In the genomic region with DNA sequence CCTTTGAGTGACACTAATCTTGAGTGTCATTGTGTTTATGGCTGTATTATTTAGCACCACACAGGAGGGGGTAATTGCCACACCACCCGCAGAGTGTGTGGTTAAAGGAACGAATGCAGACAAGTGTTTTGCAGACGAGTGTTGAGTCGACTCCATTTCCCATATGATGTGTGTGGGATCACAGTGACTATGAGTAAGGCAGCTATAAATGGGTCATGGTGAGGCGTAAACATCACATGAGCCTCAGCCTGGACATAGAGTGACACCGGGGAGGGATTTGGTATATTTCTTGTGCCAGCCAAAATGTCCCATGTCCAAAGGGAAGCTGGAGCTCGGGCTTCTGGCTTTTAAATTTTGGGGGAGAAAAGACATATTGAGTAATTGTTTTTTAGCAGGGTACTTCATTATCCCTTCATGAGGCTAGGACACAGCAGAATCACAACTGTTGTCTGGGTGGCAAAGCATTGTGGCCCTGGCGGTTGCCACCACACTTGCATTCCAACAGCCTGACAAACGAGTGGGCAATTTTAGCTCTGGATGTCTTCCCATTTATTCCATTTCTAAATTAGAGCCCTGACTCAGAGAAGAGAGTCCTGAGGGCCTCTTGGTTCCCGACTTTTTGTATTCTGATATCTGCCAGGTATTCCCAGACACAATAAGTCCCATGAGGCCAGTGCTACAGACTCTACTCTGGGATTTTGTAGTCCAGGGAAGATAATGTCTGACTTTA, we compare ENCODE assay signal across 26 mouse cellular contexts. TPM values are rescaled to one million over a fixed set of nuclear protein-coding genes. Genes with fewer than 3 reads are reported as not detected.
DNase-seq lines count a peak whose midpoint lies in the region; ATAC-seq and TF ChIP-seq lines count a peak whose summit lies in the region.
"Had no signal": no experiment of that assay in that cellular context is flagged by ENCODE, and none has a peak within 500 bp of the region (broad histone marks: within the 10 kb centered on the region; RNA-seq: fewer than 3 reads in every experiment).

No protein-coding gene starts in this region.

- no peak overlapping the region for H3K4me3 ChIP-seq in gastrocnemius, adult 2 months
- H3K4me3 ChIP-seq in heart, embryonic 14.5 days (ENCODE audit: control insufficient read depth in 1 of 2, insufficient read depth in 1 of 2, low read depth in 1 of 2, low read length in 2 of 2) = no peak overlapping the region
- no peak overlapping the region for H3K4me3 ChIP-seq in myocyte
- H3K4me3 ChIP-seq: forebrain, embryonic 10.5 days; hindbrain, embryonic 13.5 days; left cerebral cortex, adult 2 months; liver, embryonic 13.5 days; megakaryocyte, embryonic 14.5 days; neural tube, embryonic 13.5 days had no signal

- no peaks in the 10 kb centered on the region for H3K27me3 ChIP-seq in heart, embryonic 14.5 days (ENCODE audit: control insufficient read depth, insufficient read depth, low read length)
- no peaks in the 10 kb centered on the region for H3K27me3 ChIP-seq in myocyte (ENCODE audit: control insufficient read depth, insufficient read depth, insufficient read length)
- H3K27me3 ChIP-seq: hindbrain, embryonic 13.5 days; liver, embryonic 13.5 days; neural tube, embryonic 13.5 days had no signal

- TF ChIP-seq POLR2A in myocyte (IDR thresholded peaks at IDR 0.05; ENCODE audit: insufficient read length, low read depth) = no peak

- no peaks in the 10 kb centered on the region for H3K79me2 ChIP-seq in myocyte (ENCODE audit: control insufficient read depth, insufficient read depth)

- peak; percentile 35; the same call in 1 of the 2 replicates for ATAC-seq in heart, embryonic 14.5 days (ENCODE audit: insufficient number of reproducible peaks, insufficient read depth, low FRiP score, low read depth)
- ATAC-seq: CD4-positive, CD25-positive, alpha-beta regulatory T cell, adult 4 months; forebrain, embryonic 16.5 days; inflammation-experienced regulatory T-cells, adult 6 months had no signal

- H3ac ChIP-seq in myocyte (ENCODE audit: control insufficient read depth, insufficient read length) = no peak overlapping the region

- H3K36me3 ChIP-seq in heart, embryonic 14.5 days (ENCODE audit: control insufficient read depth, insufficient read depth, low read length) = peaks cover 9% of the 10 kb centered on the region
- H3K36me3 ChIP-seq in myocyte (ENCODE audit: control insufficient read depth, insufficient read depth) = no peaks in the 10 kb centered on the region
- H3K36me3 ChIP-seq: forebrain, embryonic 10.5 days; hindbrain, embryonic 13.5 days; liver, embryonic 13.5 days; neural tube, embryonic 13.5 days had no signal

- no peak overlapping the region for H3K9ac ChIP-seq in heart, embryonic 14.5 days (ENCODE audit: low read length)
- H3K9ac ChIP-seq: hindbrain, embryonic 13.5 days; liver, embryonic 13.5 days; neural tube, embryonic 13.5 days had no signal

- intact Hi-C loops in gastrocnemius, adult 2 months (cut with DNase I) = loop anchor here (5.0 kb wide), 1 partner anchor 69 kb away; a partner anchor contains a TSS
- intact Hi-C loops in gastrocnemius, postnatal 14 days (cut with DNase I; ENCODE audit: low total_unique reads) = no loop called here

- peak; percentile 23 for DNase-seq in gastrocnemius, adult 2 months
- DNase-seq in gastrocnemius, postnatal 14 days = no peak
- peak; percentile 43 for DNase-seq in brain, adult 2 months (ENCODE audit: low read depth, low spot score)
- DNase-seq in lung, postnatal 10 days = no peak
- DNase-seq in layer of hippocampus, adult 18-20 months (ENCODE audit: low spot score in 2 of 2) = no peak
- DNase-seq: adrenal gland, postnatal 25 days; cerebellum, adult 9-11 months; kidney, adult 18-20 months; kidney, postnatal 4 days; layer of hippocampus, adult 9-11 months; liver, embryonic 13.5 days; lung, adult 2 months; midbrain, embryonic 14.5 days; thymus, adult 18-20 months; thymus, postnatal 4 days had no signal

- peak overlapping the region; percentile 83 for H3K27ac ChIP-seq in gastrocnemius, adult 2 months
- peak overlapping the region; percentile 70 to 77 for H3K27ac ChIP-seq in heart, embryonic 14.5 days (replicated peaks in 1 of 2; ENCODE audit: control insufficient read depth in 1 of 2, insufficient read depth in 1 of 2, low read depth in 2 of 2, low read length in 2 of 2)
- H3K27ac ChIP-seq: forebrain, embryonic 10.5 days; hindbrain, embryonic 13.5 days; left cerebral cortex, adult 2 months; liver, embryonic 13.5 days; neural tube, embryonic 13.5 days had no signal

- 57% methylated on average over 10 of the region's 10 CpGs for WGBS in heart, embryonic 14.5 days

- no peaks in the 10 kb centered on the region for H3K9me3 ChIP-seq in heart, embryonic 14.5 days (ENCODE audit: control insufficient read depth, low read length)
- H3K9me3 ChIP-seq: forebrain, embryonic 10.5 days; hindbrain, embryonic 13.5 days; liver, embryonic 13.5 days; megakaryocyte, embryonic 14.5 days; neural tube, embryonic 13.5 days had no signal

- TF ChIP-seq CTCF in gastrocnemius, adult 2 months (IDR thresholded peaks at IDR 0.05) = no peak

- no peak overlapping the region for H3K4me2 ChIP-seq in heart, embryonic 14.5 days (ENCODE audit: low read length)
- peak overlapping the region; percentile 30 for H3K4me2 ChIP-seq in myocyte (ENCODE audit: low read depth)
- H3K4me2 ChIP-seq: hindbrain, embryonic 13.5 days; liver, embryonic 13.5 days; neural tube, embryonic 13.5 days had no signal

- H3K4me1 ChIP-seq in heart, embryonic 14.5 days (ENCODE audit: control insufficient read depth in 2 of 2, insufficient read depth in 2 of 2, low read length in 2 of 2) = peaks cover 3 to 4% of the 10 kb centered on the region in 2 experiments; a peak in 3 of 4 replicates
- H3K4me1 ChIP-seq: forebrain, embryonic 10.5 days; hindbrain, embryonic 13.5 days; liver, embryonic 13.5 days; megakaryocyte, embryonic 14.5 days; neural tube, embryonic 13.5 days had no signal

TF ChIP-seq in myocyte, 11 proteins besides CTCF, POLR2A, EP300 and RAD21:
- TF ChIP-seq MYOG (IDR thresholded peaks at IDR 0.05; ENCODE audit: control insufficient read depth in 1 of 3, insufficient read depth in 1 of 3, insufficient read length in 2 of 3, low read depth in 2 of 3) = peak in 1 of 3 experiments; percentile 43
- no peak for TF ChIP-seq MAX (IDR thresholded peaks at IDR 0.05; ENCODE audit: low read depth)
- no peak for TF ChIP-seq POLR2AphosphoS2 (IDR thresholded peaks at IDR 0.05; ENCODE audit: insufficient read length, low read depth)
- TF ChIP-seq E2F4 (IDR thresholded peaks at IDR 0.05; ENCODE audit: insufficient read depth) = no peak
- no peak for TF ChIP-seq SRF (IDR thresholded peaks at IDR 0.05; ENCODE audit: control insufficient read depth, insufficient read length, low read depth)
- TF ChIP-seq TCF12 (IDR thresholded peaks at IDR 0.05; ENCODE audit: insufficient read depth, poor library complexity, severe bottlenecking) = no peak
- no peak for TF ChIP-seq USF1 (IDR thresholded peaks at IDR 0.05; ENCODE audit: low read depth)
- TF ChIP-seq CEBPB (IDR thresholded peaks at IDR 0.05; ENCODE audit: insufficient read depth, poor library complexity, severe bottlenecking) = no peak
- peak in 1 of 3 experiments; percentile 43 for TF ChIP-seq MYOD1 (IDR thresholded peaks at IDR 0.05; ENCODE audit: control insufficient read depth in 1 of 3, insufficient read length in 2 of 3, low read depth in 2 of 3)
- no peak for TF ChIP-seq REST (IDR thresholded peaks at IDR 0.05; ENCODE audit: insufficient read depth, insufficient read length)
- no peak for TF ChIP-seq TCF3 (IDR thresholded peaks at IDR 0.05; ENCODE audit: insufficient read length, low read depth)
TF ChIP-seq in myocyte: peak in this region for 2.

RNA-seq across cellular contexts. Expression of a gene that starts 49.3 kb away (rescaled TPM):
- 100 to 1,000 TPM; 324 to 381 TPM for total RNA-seq in gastrocnemius, adult 2 months (2021)
- total RNA-seq in gastrocnemius, postnatal 14 days (2021) = 100 to 1,000 TPM; 453 to 560 TPM
- polyA plus RNA-seq in heart, embryonic 14.5 days (2014; fragmentation: Nextera tagmentation; extraction: Ambion mirVana) = 893 and 934 TPM in 2 replicates
- 55.1 TPM for polyA plus RNA-seq in myocyte (2012; fragmentation: generic; extraction: Trizol)
- total RNA-seq in layer of hippocampus, adult 18-20 months (2021) = not detected
- total RNA-seq: left cerebral cortex, adult 2 months; left cerebral cortex, postnatal 36 days had no signal
- polyA plus RNA-seq: CD4-positive, CD25-positive, alpha-beta regulatory T cell, adult 4 months; forebrain, embryonic 10.5 days; forebrain, embryonic 16.5 days; inflammation-experienced regulatory T-cells, adult 6 months; midbrain, embryonic 14.5 days had no signal

Comparison
In these comparisons a context has a peak if more than half of its experiments do, and no peak if none do; other contexts are left out.
1. DNase-seq: peak in gastrocnemius, adult 2 months (single experiment) and brain, adult 2 months (single experiment); none in gastrocnemius, postnatal 14 days (single experiment), lung, postnatal 10 days (single experiment) and layer of hippocampus, adult 18-20 months (0 of 2).
2. RNA of a gene that starts 49.3 kb away (total RNA-seq): 453 to 560 TPM in gastrocnemius, postnatal 14 days and 324 to 381 TPM in gastrocnemius, adult 2 months; not detected in layer of hippocampus, adult 18-20 months; every median in the first group is over 100 times any median in the second.